In the genomic region with DNA sequence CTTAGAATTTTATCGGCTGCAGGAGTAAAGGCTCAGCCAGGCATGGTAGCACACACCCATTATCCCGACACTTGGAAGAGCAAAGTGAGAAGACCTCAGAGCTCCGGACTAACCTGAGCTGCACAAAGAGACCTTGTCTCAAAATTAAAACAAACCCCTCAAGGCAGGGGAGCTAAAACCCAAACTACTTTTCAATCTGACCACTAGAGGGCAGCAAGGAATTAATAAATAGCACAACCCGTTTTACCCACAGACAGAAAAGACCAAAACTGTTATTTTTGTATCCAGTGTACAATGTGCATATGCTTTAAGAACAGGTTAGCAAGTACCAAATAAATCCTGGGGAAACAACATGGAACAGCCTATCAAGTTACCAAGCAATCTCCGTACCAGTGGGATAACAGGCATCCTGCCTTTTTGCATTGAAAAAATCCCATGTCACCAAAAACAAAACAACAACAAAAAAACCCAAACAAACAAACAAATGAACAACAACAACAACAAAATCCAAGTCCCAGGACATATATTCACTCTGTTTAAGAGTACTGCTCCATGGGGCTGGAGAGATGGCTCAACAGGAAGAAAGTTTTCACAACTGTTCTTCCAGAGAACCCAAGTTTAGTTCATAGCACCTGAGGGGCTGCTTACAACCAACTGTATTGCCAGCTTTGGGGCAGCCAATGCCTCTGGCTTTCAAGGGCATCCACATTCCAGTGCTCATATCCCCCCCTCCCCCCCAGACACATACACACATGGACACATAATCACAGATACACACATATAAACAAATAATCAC, we compare ENCODE assay signal across 9 mouse cellular contexts. TPM values are rescaled to one million over a fixed set of nuclear protein-coding genes. Genes with fewer than 3 reads are reported as not detected.
DNase-seq lines count a peak whose midpoint lies in the region; ATAC-seq and TF ChIP-seq lines count a peak whose summit lies in the region.
"Had no signal": no experiment of that assay in that cellular context is flagged by ENCODE, and none has a peak within 500 bp of the region (broad histone marks: within the 10 kb centered on the region; RNA-seq: fewer than 3 reads in every experiment).

No protein-coding gene starts in this region.

- WGBS in lung, adult 2 months = 41% methylated on average over 5 of the region's 5 CpGs
- WGBS in stomach, embryonic 14.5 days = 33% methylated on average over 5 of the region's 5 CpGs

- ATAC-seq in frontal cortex, adult (ENCODE audit: low TSS enrichment) = peak; percentile 86
- ATAC-seq in stomach, embryonic 14.5 days (ENCODE audit: insufficient number of reproducible peaks, insufficient read depth, low FRiP score, low read depth) = peak; percentile 38; the same call in 1 of the 2 replicates
- no peak for ATAC-seq in activated CD4-positive, CD25-positive, alpha-beta regulatory T cell, adult 4 months

- TF ChIP-seq POLR2A in lung, adult 2 months (IDR thresholded peaks at IDR 0.05; ENCODE audit: borderline replicate concordance, extremely low read depth, low read depth, low read length) = no peak

- peak overlapping the region; percentile 35; the same call in 1 of the 2 replicates for H3K27ac ChIP-seq in stomach, embryonic 14.5 days (ENCODE audit: low read length)
- H3K27ac ChIP-seq: liver, embryonic 13.5 days had no signal

- no peaks in the 10 kb centered on the region for H3K9me3 ChIP-seq in stomach, embryonic 14.5 days (ENCODE audit: control insufficient read depth, low read depth, low read length)
- H3K9me3 ChIP-seq: liver, embryonic 13.5 days had no signal

- no peak for DNase-seq in frontal cortex, postnatal 14 days (ENCODE audit: low spot score in 2 of 2)
- DNase-seq in lung, adult 2 months = peak; percentile 7
- no peak for DNase-seq in lung, adult 18-20 months
- DNase-seq in cerebellum, postnatal 10 days = peak; percentile 39 to 80
- DNase-seq in layer of hippocampus, postnatal 14 days (ENCODE audit: low spot score in 2 of 2) = peak; percentile 5 to 66
- DNase-seq: liver, embryonic 13.5 days had no signal

- peaks cover 3% of the 10 kb centered on the region; the same call in 1 of the 2 replicates for H3K36me3 ChIP-seq in stomach, embryonic 14.5 days (ENCODE audit: control insufficient read depth, insufficient read depth, low read length)
- H3K36me3 ChIP-seq: liver, embryonic 13.5 days had no signal

- H3K27me3 ChIP-seq in stomach, embryonic 14.5 days (ENCODE audit: control insufficient read depth, insufficient read depth, low read length) = no peaks in the 10 kb centered on the region
- H3K27me3 ChIP-seq: liver, embryonic 13.5 days had no signal

- H3K4me2 ChIP-seq in stomach, embryonic 14.5 days (replicated peaks; ENCODE audit: low read depth, low read length) = no peak overlapping the region
- H3K4me2 ChIP-seq: liver, embryonic 13.5 days had no signal

- no peak overlapping the region for H3K4me3 ChIP-seq in lung, adult 2 months (replicated peaks; ENCODE audit: extremely low read depth, low read depth, low read length)
- H3K4me3 ChIP-seq in stomach, embryonic 14.5 days (ENCODE audit: low read depth, low read length) = no peak overlapping the region
- H3K4me3 ChIP-seq: liver, embryonic 13.5 days had no signal

- TF ChIP-seq CTCF in lung, adult 2 months (IDR thresholded peaks at IDR 0.05; ENCODE audit: insufficient read depth, low read length) = peak; percentile 22; the same call in 1 of the 2 replicates

- H3K4me1 ChIP-seq in lung, adult 2 months (ENCODE audit: control insufficient read depth, insufficient read depth, low read length) = no peaks in the 10 kb centered on the region; the same call in 1 of the 2 replicates
- H3K4me1 ChIP-seq in stomach, embryonic 14.5 days (ENCODE audit: control insufficient read depth, insufficient read depth, low read length) = 0 out of 2 replicates have a peak, but pooled peaks cover 4% of the 10 kb centered on the region

- H3K9ac ChIP-seq in stomach, embryonic 14.5 days (replicated peaks; ENCODE audit: low read depth, low read length) = no peak overlapping the region
- H3K9ac ChIP-seq: liver, embryonic 13.5 days had no signal

RNA-seq across cellular contexts. Expression of gene Prom1, which starts 53.1 kb away (rescaled TPM):
- polyA plus RNA-seq in lung, adult 2 months (2012; rRNA removed) = 4.6 and 7.4 TPM in 2 replicates
- 10 to 100 TPM; 23.7 to 25.0 TPM for total RNA-seq in layer of hippocampus, postnatal 14 days (2021)
- 64.5 and 66.2 TPM in 2 replicates for polyA plus RNA-seq in stomach, embryonic 14.5 days (2014; fragmentation: Nextera tagmentation; extraction: Ambion mirVana)
- polyA plus RNA-seq in activated CD4-positive, CD25-positive, alpha-beta regulatory T cell, adult 4 months (2017; shearing (Covaris generic)) = 1 to 10 TPM in 1 of 2 experiments, not detected in 1; 1.3 TPM

Comparison
In these comparisons a context has a peak if more than half of its experiments do, and no peak if none do; other contexts are left out.
1. DNase-seq: peak in lung, adult 2 months (single experiment), cerebellum, postnatal 10 days (2 of 2) and layer of hippocampus, postnatal 14 days (2 of 2); none in frontal cortex, postnatal 14 days (0 of 2) and lung, adult 18-20 months (0 of 2).